Mouse (Mus musculus) sigmoid colon, adult 10 weeks (tissue): ENCODE data around the gene Syne1. TPM values are rescaled to one million over a fixed set of nuclear protein-coding genes. Genes with fewer than 3 reads are reported as not detected.

Experiments used
- polyA plus RNA-seq: library from polyadenylated mRNA; stranded (reverse); fragments of 350-450 nt; fragmentation: Illumina TruSeq; extraction: RNeasy Lipid Tissue Mini Kit (QIAGEN cat#74804); gene quantifications from one replicate; pipeline ENCODE4 v1.2.3, GENCODE M21; 2014; ENCODE audit warnings: low read depth, low replicate concordance

Syne1 gene
- polyA plus RNA-seq = 23.5 TPM

GRCm38 (mm10) chr10:5551382-5551781, at the start of gene Syne1:
Gene Syne1, minus strand, starts transcription at chr10:5551482.

DNA sequence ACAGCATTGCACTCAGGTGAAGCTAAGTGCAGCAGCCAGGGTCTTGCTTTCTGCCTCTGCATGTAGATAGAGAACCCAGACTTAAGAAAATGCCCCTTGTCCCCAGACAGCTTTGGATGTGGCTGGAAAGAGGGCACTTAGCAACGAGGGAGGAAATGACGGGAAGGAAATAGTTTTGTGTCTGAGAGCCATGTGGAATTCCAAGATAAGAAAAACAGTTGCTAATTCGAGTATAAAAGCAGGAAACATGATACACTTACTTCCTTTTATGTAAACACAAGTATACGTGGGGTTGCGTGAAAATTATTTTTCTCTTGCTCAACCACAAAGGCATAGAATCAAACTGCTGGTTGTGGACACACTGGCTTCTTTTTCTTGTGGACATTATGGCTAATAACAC, 42.2 kb upstream of the Syne1 start, which contains the start of gene Myct1:
Gene Myct1, plus strand, starts transcription at position 312 of the 400 bp plus-strand sequence.

GRCm38 (mm10) chr10:5068676-5069265, 482.5 kb downstream of the Syne1 start, which contains the start of gene Gm10097:
Gene Gm10097, plus strand, starts transcription at chr10:5069192.

Other genes with a start within 250 kb of the Syne1 start
- gene Myct1, start 42.3 kb upstream of the Syne1 start, polyA plus RNA-seq = 6.7 TPM
- gene Vip, start 87.7 kb upstream of the Syne1 start, polyA plus RNA-seq = 169 TPM